Mouse (Mus musculus) MEL (cell line): ENCODE measurements around the gene Pole.

ENCODE experiments used
- CTCF ChIP-seq, 3 experiments: IDR thresholded peaks in 2 of 3; conservative IDR thresholded peaks in 1 of 3; 2 replicates each; pipeline ENCODE4 v1.5.1; 2011 to 2012; ENCODE audit warnings: low read length in 3 of 3, low read depth in 2 of 3, mild to moderate bottlenecking in 2 of 3, improper control_type of control experiment in 1 of 3, inconsistent platforms in 1 of 3, mixed read lengths in 1 of 3, moderate library complexity in 1 of 3; ENCODE audit not compliant: control insufficient read depth in 1 of 3, insufficient read depth in 1 of 3, poor library complexity in 1 of 3, severe bottlenecking in 1 of 3
- RAD21 ChIP-seq: IDR thresholded peaks from 2 replicates; pipeline ENCODE4 v1.6.1; 2011; ENCODE audit warnings: mild to moderate bottlenecking, low read depth, low read length, improper control_type of control experiment
- TBP ChIP-seq: IDR thresholded peaks from 2 replicates; pipeline ENCODE4 v1.8.0; 2011; ENCODE audit warnings: low read depth, low read length, improper control_type of control experiment

GRCm38 (mm10) chr5:110384491-110384890 is 98.4 kb downstream of the Pole start:
- no peak for TF ChIP-seq CTCF (IDR thresholded peaks at IDR 0.05 in 2 of 3, conservative IDR thresholded peaks at IDR 0.05 in 1 of 3; ENCODE audit: control insufficient read depth in 1 of 3, insufficient read depth in 1 of 3, low read depth in 2 of 3, low read length in 3 of 3, poor library complexity in 1 of 3, severe bottlenecking in 1 of 3)
- TF ChIP-seq TBP = no peak
- no peak for TF ChIP-seq RAD21
